Mouse (Mus musculus) frontal cortex, adult (tissue): ENCODE results near the gene Tha1.

Experiments used
- ATAC-seq: cut with Nextera tagmentation; 2 replicates; pipeline ENCODE4 v1.9.2; 2017; ENCODE audit warnings: mild to moderate bottlenecking, moderate library complexity, mixed read lengths; ENCODE audit not compliant: low TSS enrichment

Gene Tha1

DNA sequence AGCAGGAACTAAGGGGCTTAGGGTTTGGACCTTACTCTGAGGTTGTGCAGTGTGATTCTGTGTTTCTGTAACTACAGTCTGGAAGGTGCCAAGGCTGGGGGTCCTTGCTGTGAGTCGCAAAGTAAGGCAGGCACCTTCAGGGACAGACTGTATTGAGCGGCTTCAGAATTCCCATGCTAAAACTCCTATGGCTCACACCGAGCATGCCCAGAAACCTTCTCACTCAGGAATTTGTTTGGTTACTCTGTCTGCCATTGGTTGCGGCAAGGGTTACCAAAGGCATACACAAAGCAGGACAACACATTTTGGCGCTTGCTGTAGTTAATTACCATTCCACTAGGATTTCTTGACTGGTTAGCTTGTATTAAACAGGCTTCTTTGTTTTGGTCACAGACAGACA is 47.1 kb downstream of the Tha1 start:
- no peak for ATAC-seq

DNA sequence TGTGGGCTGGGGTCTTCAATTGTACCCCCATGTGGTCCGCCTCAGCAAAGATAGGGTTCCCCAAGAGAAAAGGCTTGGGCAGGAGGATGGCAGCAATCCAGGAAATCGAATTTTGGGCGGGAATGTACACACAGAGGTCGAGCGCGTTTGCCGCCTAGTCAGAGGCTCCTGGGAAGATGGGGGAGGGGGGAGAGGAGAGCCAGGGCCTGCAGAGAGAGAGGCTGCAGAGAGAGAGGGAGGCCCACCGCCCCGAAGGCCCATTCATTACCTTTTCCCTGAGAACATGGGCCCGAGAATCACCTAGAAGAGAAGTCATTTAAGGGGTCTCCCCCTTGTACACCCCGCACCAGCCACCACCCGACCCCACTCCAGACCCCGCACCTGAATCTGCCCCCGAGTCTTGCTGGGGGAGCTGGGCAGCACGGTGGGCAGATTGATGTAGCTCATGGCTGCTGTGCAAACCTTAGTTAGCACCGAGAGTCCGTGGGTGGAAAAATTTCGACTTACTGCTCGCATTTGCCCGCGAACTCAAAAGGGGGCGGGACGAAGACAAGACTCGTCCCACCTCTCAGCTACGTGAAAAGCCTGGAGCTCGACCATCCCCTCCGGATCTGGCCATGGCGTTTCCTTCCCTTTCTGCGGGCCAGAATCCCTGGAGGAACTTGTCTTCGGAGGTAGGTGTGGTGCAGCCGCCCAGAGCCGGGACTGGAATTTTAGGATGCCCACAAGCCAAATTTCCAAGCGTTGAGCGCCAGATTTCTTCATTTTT is 47.8 kb downstream of the Tha1 start, which contains the start of the genes Afmid and Tk1:
Gene Afmid (plus strand): TSS at position 592 of the 769 bp plus-strand sequence.
Gene Tk1 (minus strand): TSS at position 760 of the 769 bp plus-strand sequence.
- ATAC-seq, result peak; percentile 18; the same call in 1 of the 2 replicates

DNA sequence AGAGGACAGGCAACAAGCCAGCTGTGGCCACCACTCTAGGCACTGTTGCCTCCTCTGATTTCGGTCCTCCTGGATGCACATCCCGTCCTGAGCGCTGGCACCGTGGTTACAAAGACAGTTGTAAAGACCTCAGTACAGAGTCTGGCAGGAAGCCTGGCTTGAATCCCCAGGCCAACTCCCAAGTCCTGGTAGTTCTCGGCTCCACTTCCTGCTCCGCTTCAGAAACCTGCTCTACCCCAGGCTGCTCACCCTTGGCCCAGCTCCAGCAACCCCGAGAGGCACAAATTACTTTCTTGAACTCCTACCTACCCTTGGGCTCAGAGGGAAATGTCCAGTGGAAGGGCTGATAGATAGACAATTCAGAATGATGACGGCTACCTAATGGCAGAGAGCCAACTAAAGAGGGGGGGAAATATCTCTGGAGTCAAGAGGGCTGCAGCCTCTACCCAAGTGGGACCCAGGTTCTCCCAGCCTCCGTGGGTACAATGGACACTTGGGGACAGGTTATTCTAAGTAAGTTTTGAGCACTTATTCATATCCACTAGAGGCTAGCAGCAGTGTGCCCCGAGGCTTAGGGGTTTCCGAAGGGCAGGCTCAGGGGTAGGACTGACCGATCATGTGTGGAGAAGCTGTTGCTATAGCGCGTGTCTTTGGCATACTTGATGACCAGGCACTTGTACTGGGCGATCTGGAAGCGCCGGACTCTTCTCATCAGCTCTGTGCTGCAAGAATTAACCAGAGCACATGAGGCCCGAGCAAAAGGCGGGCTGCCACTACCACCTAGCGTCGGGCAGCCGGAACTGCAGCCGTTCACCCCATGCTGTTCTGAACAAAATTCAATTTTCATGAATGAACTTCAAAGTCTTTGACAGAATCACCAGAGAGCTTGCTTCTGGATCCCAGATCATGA is 49.0 kb downstream of the Tha1 start:
- peak; percentile 66 for ATAC-seq

DNA sequence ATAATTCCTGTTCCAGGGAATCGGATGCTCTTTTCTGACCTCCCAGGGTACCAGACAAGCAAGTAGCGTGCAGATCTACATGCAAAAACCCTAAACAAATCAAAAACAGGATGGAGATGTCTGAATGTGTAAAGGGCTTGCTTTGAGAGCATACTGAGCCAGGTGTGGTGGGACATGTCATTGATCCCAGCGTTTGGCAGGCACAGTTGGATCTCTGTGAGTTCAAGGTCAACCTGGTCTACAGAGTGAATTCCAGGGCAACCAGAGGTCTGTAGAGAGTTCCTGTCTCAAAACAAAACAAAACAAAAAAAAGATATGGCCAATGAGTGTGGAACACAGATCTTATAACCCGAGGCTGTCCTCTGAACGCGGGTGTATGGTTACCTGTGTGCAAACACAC is 49.9 kb downstream of the Tha1 start:
- no peak for ATAC-seq

DNA sequence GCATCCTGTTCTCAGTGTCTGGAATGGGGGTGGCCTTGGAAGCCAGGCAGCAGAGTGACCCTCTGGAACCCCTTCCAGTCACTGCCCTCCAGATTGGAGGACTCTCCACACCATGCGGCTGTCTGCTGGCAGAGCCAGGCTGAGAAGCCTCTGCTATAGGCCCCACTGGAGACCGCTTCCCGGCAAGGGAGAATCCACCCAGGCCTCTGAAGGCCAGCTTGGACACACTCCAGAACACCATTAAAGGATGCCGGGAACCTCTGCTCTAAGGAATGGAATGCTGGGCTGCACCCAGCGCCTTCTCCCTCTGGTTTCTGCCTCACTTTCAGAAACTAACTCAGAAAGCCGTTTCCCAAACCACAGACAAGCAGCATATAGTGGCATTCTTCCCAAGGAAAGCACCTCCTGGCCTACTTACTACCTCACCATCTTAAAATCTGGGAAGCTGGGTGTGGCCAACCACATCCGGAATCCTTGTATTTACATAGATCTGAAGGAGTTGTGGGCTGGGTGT is 50.5 kb downstream of the Tha1 start:
- no peak for ATAC-seq

DNA sequence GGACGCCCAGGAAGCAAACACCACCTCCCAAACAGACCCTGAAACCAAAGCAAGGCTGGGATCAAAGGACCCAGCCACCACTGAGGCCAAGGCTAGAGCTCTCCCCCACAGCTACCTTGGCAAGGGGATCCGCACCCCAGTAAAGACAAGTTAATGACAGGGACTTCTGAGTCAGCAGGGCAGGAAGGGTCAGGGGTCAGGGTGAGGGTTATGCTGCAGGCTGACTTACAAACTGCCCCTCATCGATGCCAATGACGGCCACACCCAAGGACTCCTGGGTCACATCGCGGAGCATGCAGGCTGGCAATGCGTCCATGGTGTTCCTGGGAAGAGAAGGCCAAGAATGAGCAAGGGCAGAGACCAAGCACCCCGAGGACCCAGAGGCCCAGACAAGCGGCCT is 51.4 kb downstream of the Tha1 start:
- ATAC-seq, result no peak

DNA sequence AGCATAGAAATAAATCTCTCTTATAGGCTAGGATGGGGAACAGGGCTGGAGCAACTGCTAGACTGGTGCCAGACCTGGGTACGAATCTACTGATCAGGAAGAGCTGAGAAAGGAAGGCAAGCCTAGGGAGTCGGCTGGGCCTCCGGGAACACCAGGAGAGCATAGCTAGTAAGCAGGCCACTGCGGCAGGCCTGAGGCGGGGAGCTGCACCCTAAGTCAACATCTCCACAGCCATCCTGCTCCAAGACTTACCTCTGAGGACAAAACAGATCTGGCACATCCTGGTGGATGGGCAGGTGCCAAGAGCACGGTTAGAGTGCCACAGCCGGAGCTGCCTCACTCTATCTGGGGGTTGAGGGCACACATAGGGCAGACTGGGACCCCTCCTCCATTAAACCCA is 53.1 kb downstream of the Tha1 start:
- no peak for ATAC-seq

DNA sequence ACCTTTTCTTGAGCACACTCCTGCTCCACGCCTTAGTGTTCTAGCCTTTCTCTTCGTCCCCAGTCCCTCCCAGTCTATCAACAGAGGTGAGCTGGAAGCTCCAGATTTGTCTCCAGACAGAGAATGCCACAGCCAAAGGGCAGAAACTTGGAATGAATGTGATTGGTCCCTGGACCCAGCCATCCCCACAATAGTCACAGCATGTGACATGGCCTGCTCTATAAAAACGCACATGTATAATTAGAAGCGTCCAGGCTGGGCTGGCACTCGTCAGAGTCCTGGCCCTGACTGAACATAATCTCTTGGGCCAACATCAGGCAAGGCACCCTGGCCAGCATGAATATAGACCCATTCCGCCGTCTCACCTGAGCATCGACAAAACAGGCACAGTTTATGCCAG is 54.2 kb downstream of the Tha1 start:
- no peak for ATAC-seq
